Mouse (Mus musculus) ES-Bruce4 (cell line): ENCODE data around the gene Lekr1. TPM values are rescaled to one million over a fixed set of nuclear protein-coding genes. Genes with fewer than 3 reads are reported as not detected.

Experiments
- H3K27ac ChIP-seq: 2 replicates; pipeline ENCODE4 v1.5.1; 2012; ENCODE audit warnings: low read length, inconsistent platforms; ENCODE audit not compliant: insufficient read depth
- H3K27me3 ChIP-seq: 2 replicates; pipeline ENCODE4 v1.6.1; 2012; ENCODE audit warnings: mild to moderate bottlenecking, low read length, inconsistent platforms; ENCODE audit not compliant: control insufficient read depth, poor library complexity, insufficient read depth, severe bottlenecking
- H3K36me3 ChIP-seq: 2 replicates; pipeline ENCODE4 v1.6.1; 2012; ENCODE audit warnings: inconsistent platforms, mild to moderate bottlenecking, low read length, moderate library complexity; ENCODE audit not compliant: control insufficient read depth, poor library complexity, insufficient read depth, severe bottlenecking
- H3K4me1 ChIP-seq: one replicate; pipeline ENCODE4 v1.8.1; 2011; ENCODE audit warnings: low read length; ENCODE audit not compliant: control insufficient read depth, insufficient read depth
- H3K4me3 ChIP-seq: 2 replicates; pipeline ENCODE4 v1.5.1; 2011; ENCODE audit warnings: low read depth, mild to moderate bottlenecking, low read length
- H3K9ac ChIP-seq: 2 replicates; pipeline ENCODE4 v1.6.1; 2012; ENCODE audit warnings: low read depth, mild to moderate bottlenecking, inconsistent platforms; ENCODE audit not compliant: poor library complexity, severe bottlenecking
- H3K9me3 ChIP-seq: replicated peaks from 2 replicates; pipeline ENCODE4 v1.6.1; 2012; ENCODE audit warnings: mild to moderate bottlenecking, low read length, inconsistent platforms; ENCODE audit not compliant: control insufficient read depth, poor library complexity, insufficient read depth, severe bottlenecking
- CTCF ChIP-seq: IDR thresholded peaks from one replicate; pipeline ENCODE4 v1.8.1; 2011; ENCODE audit warnings: low read depth, low read length
- EP300 ChIP-seq: IDR thresholded peaks from 2 replicates; pipeline ENCODE4 v1.6.1; 2011; ENCODE audit warnings: low read depth, low read length; ENCODE audit not compliant: insufficient read depth
- POLR2A ChIP-seq: IDR thresholded peaks from one replicate; pipeline ENCODE4 v1.8.1; 2011; ENCODE audit warnings: low read length; ENCODE audit not compliant: insufficient read depth
- polyA plus RNA-seq: library from polyadenylated mRNA; stranded (reverse); fragments of >200 nt; gene quantifications from 2 replicates; pipeline ENCODE4 v1.2.4, GENCODE M21; 2011; ENCODE audit warnings: low read depth; ENCODE audit not compliant: missing spikeins, insufficient read depth, insufficient read length

Lekr1 gene
- polyA plus RNA-seq, 1 experiment = 2.4 TPM

GRCm38 (mm10) chr3:65658721-65659619 is 7.1 kb upstream of the Lekr1 start:
- H3K27me3 ChIP-seq = no peaks in the 10 kb centered on the region

GRCm38 (mm10) chr3:65659620-65659932 is 6.5 kb upstream of the Lekr1 start:
- peak overlapping the region; percentile 79 for H3K4me3 ChIP-seq
- peak overlapping the region; percentile 83 for H3K27ac ChIP-seq
- H3K9me3 ChIP-seq = peaks cover 10% of the 10 kb centered on the region; the same call in 1 of the 2 replicates
- TF ChIP-seq POLR2A (no peak), EP300 (no peak), CTCF (no peak)
- H3K27me3 ChIP-seq = no peaks in the 10 kb centered on the region
- H3K4me1 ChIP-seq = peaks cover 3% of the 10 kb centered on the region
- H3K9ac ChIP-seq = peak overlapping the region; percentile 78
- H3K36me3 ChIP-seq = no peaks in the 10 kb centered on the region

More at GRCm38 (mm10) chr3:65658721-65659619, 7.1 kb upstream of the Lekr1 start:
- TF ChIP-seq EP300 (peak; percentile 95), POLR2A (no peak), CTCF (no peak)
- H3K4me1 ChIP-seq = peaks cover 3% of the 10 kb centered on the region
- peak overlapping the region; percentile 83 for H3K27ac ChIP-seq
- peak overlapping the region; percentile 78 for H3K9ac ChIP-seq
- H3K36me3 ChIP-seq = no peaks in the 10 kb centered on the region
- peak overlapping the region; percentile 79 for H3K4me3 ChIP-seq
- H3K9me3 ChIP-seq = peaks cover 10% of the 10 kb centered on the region

GRCm38 (mm10) chr3:65660336-65660735 is 5.7 kb upstream of the Lekr1 start:
- Histone ChIP-seq H3K27me3 (no peaks in the 10 kb centered on the region), H3K4me1 (peaks cover 3% of the 10 kb centered on the region), H3K27ac (peak overlapping the region; percentile 26), H3K4me3 (no peak overlapping the region), H3K9me3 (peaks cover 4% of the 10 kb centered on the region; the same call in 1 of the 2 replicates), H3K36me3 (no peaks in the 10 kb centered on the region), H3K9ac (no peak overlapping the region)
- TF ChIP-seq EP300 (no peak), CTCF (no peak), POLR2A (no peak)

GRCm38 (mm10) chr3:65661731-65662130 is 4.3 kb upstream of the Lekr1 start:
- H3K27ac ChIP-seq = no peak overlapping the region

GRCm38 (mm10) chr3:65663176-65663575 is 2.9 kb upstream of the Lekr1 start:
- Histone ChIP-seq H3K27ac (no peak overlapping the region), H3K4me1 (no peaks in the 10 kb centered on the region), H3K9me3 (no peaks in the 10 kb centered on the region), H3K9ac (no peak overlapping the region), H3K4me3 (no peak overlapping the region), H3K27me3 (no peaks in the 10 kb centered on the region), H3K36me3 (no peaks in the 10 kb centered on the region)
- TF ChIP-seq CTCF (no peak), EP300 (no peak)

More at GRCm38 (mm10) chr3:65661731-65662130, 4.3 kb upstream of the Lekr1 start:
- TF ChIP-seq CTCF (no peak), EP300 (no peak)
- H3K9ac ChIP-seq = no peak overlapping the region
- H3K4me1 ChIP-seq = no peaks in the 10 kb centered on the region
- no peak overlapping the region for H3K4me3 ChIP-seq
- H3K36me3 ChIP-seq = no peaks in the 10 kb centered on the region
- H3K9me3 ChIP-seq = no peaks in the 10 kb centered on the region
- H3K27me3 ChIP-seq = no peaks in the 10 kb centered on the region

GRCm38 (mm10) chr3:65670216-65670615 is 4.2 kb downstream of the Lekr1 start:
- H3K27me3 ChIP-seq = no peaks in the 10 kb centered on the region
- no peak overlapping the region for H3K27ac ChIP-seq
- peaks cover 3% of the 10 kb centered on the region for H3K4me1 ChIP-seq
- H3K36me3 ChIP-seq = no peaks in the 10 kb centered on the region
- H3K9ac ChIP-seq = no peak overlapping the region
- H3K9me3 ChIP-seq = no peaks in the 10 kb centered on the region
- TF ChIP-seq CTCF (no peak), EP300 (no peak)
- no peak overlapping the region for H3K4me3 ChIP-seq
